Mouse (Mus musculus) embryonic facial prominence, embryonic 11.5 days (tissue): Measurements from ENCODE around the gene Mag. TPM values are rescaled to one million over a fixed set of nuclear protein-coding genes. Genes with fewer than 3 reads are reported as not detected.

Experiments
- ATAC-seq: fragments of 200-750 bp; cut with Nextera tagmentation; replicated peaks from 2 replicates; pipeline ENCODE4 v1.8.0; 2017; ENCODE audit warnings: low read depth; ENCODE audit not compliant: insufficient number of reproducible peaks, low FRiP score, low TSS enrichment
- DNase-seq: peaks from one replicate; pipeline ENCODE4 v3.0.0-alpha.2; 2015; ENCODE audit warnings: low spot score
- H3K27ac ChIP-seq: fragments of 300-500 bp; sonication (generic); replicated peaks from 2 replicates; pipeline ENCODE4 v1.5.1; 2014; ENCODE audit warnings: mild to moderate bottlenecking, low read depth, low read length, control low read depth
- H3K27me3 ChIP-seq: fragments of 300-500 bp; sonication (generic); 2 replicates; pipeline ENCODE4 v1.6.1; 2014; ENCODE audit warnings: mild to moderate bottlenecking, low read length, moderate library complexity, mixed read lengths; ENCODE audit not compliant: control insufficient read depth, insufficient read depth
- H3K36me3 ChIP-seq: fragments of 300-500 bp; sonication (generic); replicated peaks from 2 replicates; pipeline ENCODE4 v1.6.1; 2014; ENCODE audit warnings: low read depth, mild to moderate bottlenecking, low read length, moderate library complexity, mixed read lengths; ENCODE audit not compliant: control insufficient read depth, insufficient read depth
- H3K4me1 ChIP-seq: fragments of 300-500 bp; sonication (generic); 2 replicates; pipeline ENCODE4 v1.6.1; 2014; ENCODE audit warnings: low read length, mixed read lengths; ENCODE audit not compliant: control insufficient read depth, insufficient read depth
- H3K4me2 ChIP-seq: fragments of 300-500 bp; sonication (generic); 2 replicates; pipeline ENCODE4 v1.6.1; 2014; ENCODE audit warnings: low read depth, mild to moderate bottlenecking, control low read depth, low read length, moderate library complexity
- H3K4me3 ChIP-seq: fragments of 300-500 bp; sonication (generic); 2 replicates; pipeline ENCODE4 v1.5.1; 2014; ENCODE audit warnings: low read depth, low read length, control low read depth
- H3K9ac ChIP-seq: fragments of 300-500 bp; sonication (generic); replicated peaks from 2 replicates; pipeline ENCODE4 v1.6.1; 2014; ENCODE audit warnings: mild to moderate bottlenecking, control low read depth, low read length
- H3K9me3 ChIP-seq: fragments of 300-500 bp; sonication (generic); replicated peaks from 2 replicates; pipeline ENCODE4 v1.6.1; 2016; ENCODE audit warnings: mild to moderate bottlenecking, low read length, inconsistent platforms, mixed read lengths; ENCODE audit not compliant: control insufficient read depth
- WGBS: fragments of 180-500 bp; shearing (Covaris S2); extraction: QIAGEN DNeasy Blood & Tissue Kit; methylation state at CpG from one replicate; pipeline ENCODE4 v1.1.7; 2014; 5-methylcytosine and 5-hydroxymethylcytosine counted together
- polyA plus RNA-seq: library from polyadenylated mRNA; unstranded; fragments of >200 nt; fragmentation: Nextera tagmentation; extraction: Ambion mirVana; gene quantifications from 2 replicates; pipeline ENCODE4 v1.2.1, GENCODE M21; 2014

Mag gene
- polyA plus RNA-seq, 1 experiment from 2014 or later, result 0.17 TPM

GRCm38 (mm10) chr7:30956756-30957366 lies 42.2 kb upstream of the Mag start, which contains the start of gene Usf2:
Gene Usf2 (minus strand): TSS chr7:30956803.
- WGBS, result under 1% methylated on average over 22 of the region's 82 CpGs
- ATAC-seq, result 0 out of 2 replicates have a peak, but pooled peaks have one; percentile 17

GRCm38 (mm10) chr7:30956357-30956751 lies 41.7 kb upstream of the Mag start:
- WGBS, result 0% methylated on average over 19 of the region's 49 CpGs
- peaks cover 9% of the 10 kb centered on the region for H3K36me3 ChIP-seq
- peak; percentile 40 for ATAC-seq

More at GRCm38 (mm10) chr7:30956756-30957366, 42.2 kb upstream of the Mag start, which contains the start of gene Usf2:
- peak within 1 kb of the TSS; percentile 89 for H3K4me2 ChIP-seq
- H3K9ac ChIP-seq, result peak within 1 kb of the TSS; percentile 99
- peak; percentile 83 for DNase-seq
- peak within 1 kb of the TSS; percentile 97 for H3K27ac ChIP-seq
- no peaks in the 10 kb centered on the region for H3K27me3 ChIP-seq
- no peaks in the 10 kb centered on the region for H3K9me3 ChIP-seq
- H3K36me3 ChIP-seq, result peaks cover 9% of the 10 kb centered on the region
- H3K4me3 ChIP-seq, result peak within 1 kb of the TSS; percentile 97
- H3K4me1 ChIP-seq, result no peaks in the 10 kb centered on the region

GRCm38 (mm10) chr7:30955584-30956356 lies 41.1 kb upstream of the Mag start:
- peaks cover 9% of the 10 kb centered on the region for H3K36me3 ChIP-seq

More at GRCm38 (mm10) chr7:30956357-30956751, 41.7 kb upstream of the Mag start:
- Histone ChIP-seq H3K4me2 (peak overlapping the region; percentile 89), H3K9ac (peak overlapping the region; percentile 99), H3K4me1 (no peaks in the 10 kb centered on the region), H3K27me3 (no peaks in the 10 kb centered on the region), H3K27ac (peak overlapping the region; percentile 97), H3K9me3 (no peaks in the 10 kb centered on the region), H3K4me3 (peak overlapping the region; percentile 97)
- no peak for DNase-seq

GRCm38 (mm10) chr7:30954971-30955520 lies 40.4 kb upstream of the Mag start:
- no peak for DNase-seq
- 88% methylated on average over 12 of the region's 12 CpGs for WGBS
- peaks cover 9% of the 10 kb centered on the region for H3K36me3 ChIP-seq

More at GRCm38 (mm10) chr7:30955584-30956356, 41.1 kb upstream of the Mag start:
- no peaks in the 10 kb centered on the region for H3K27me3 ChIP-seq
- DNase-seq (peak; percentile 91), ATAC-seq (peak; percentile 74)
- H3K27ac ChIP-seq, result peak overlapping the region; percentile 97
- no peaks in the 10 kb centered on the region for H3K4me1 ChIP-seq
- H3K9ac ChIP-seq, result peak overlapping the region; percentile 99
- peak overlapping the region; percentile 97 for H3K4me3 ChIP-seq
- no peaks in the 10 kb centered on the region for H3K9me3 ChIP-seq
- H3K4me2 ChIP-seq, result peak overlapping the region; percentile 89
- under 1% methylated on average over 60 of the region's 64 CpGs for WGBS

GRCm38 (mm10) chr7:30954036-30954435 lies 39.4 kb upstream of the Mag start:
- H3K36me3 ChIP-seq, result peaks cover 9% of the 10 kb centered on the region
- no peak overlapping the region for H3K4me2 ChIP-seq
- DNase-seq (no peak), ATAC-seq (no peak)
- H3K9me3 ChIP-seq, result no peaks in the 10 kb centered on the region
- no peaks in the 10 kb centered on the region for H3K27me3 ChIP-seq
- no peak overlapping the region for H3K4me3 ChIP-seq
- no peak overlapping the region for H3K27ac ChIP-seq
- H3K4me1 ChIP-seq, result no peaks in the 10 kb centered on the region
- H3K9ac ChIP-seq, result no peak overlapping the region
- WGBS, result 88% methylated on average over 3 of the region's 3 CpGs

More at GRCm38 (mm10) chr7:30954971-30955520, 40.4 kb upstream of the Mag start:
- no peaks in the 10 kb centered on the region for H3K27me3 ChIP-seq
- no peak overlapping the region for H3K27ac ChIP-seq
- H3K4me2 ChIP-seq, result peak overlapping the region; percentile 89; the same call in 1 of the 2 replicates
- no peaks in the 10 kb centered on the region for H3K4me1 ChIP-seq
- peak overlapping the region; percentile 97 for H3K4me3 ChIP-seq
- ATAC-seq, result no peak
- no peak overlapping the region for H3K9ac ChIP-seq
- H3K9me3 ChIP-seq, result no peaks in the 10 kb centered on the region

- WGBS, result 87% methylated on average over 6 of the region's 6 CpGs
- Histone ChIP-seq H3K9me3 (no peaks in the 10 kb centered on the region), H3K27ac (no peak overlapping the region), H3K27me3 (no peaks in the 10 kb centered on the region), H3K4me1 (no peaks in the 10 kb centered on the region), H3K4me2 (no peak overlapping the region), H3K9ac (no peak overlapping the region), H3K36me3 (peaks cover 9% of the 10 kb centered on the region), H3K4me3 (no peak overlapping the region)
- no peak for ATAC-seq
- DNase-seq, result no peak
Measured at GRCm38 (mm10) chr7:30953459-30953858, 38.8 kb upstream of the Mag start.

GRCm38 (mm10) chr7:30952441-30953265 lies 38.0 kb upstream of the Mag start:
- H3K36me3 ChIP-seq, result peaks cover 9% of the 10 kb centered on the region
- DNase-seq (no peak), ATAC-seq (no peak)
- H3K4me2 ChIP-seq, result no peak overlapping the region
- H3K27ac ChIP-seq, result no peak overlapping the region
- no peak overlapping the region for H3K4me3 ChIP-seq
- no peaks in the 10 kb centered on the region for H3K4me1 ChIP-seq
- WGBS, result 89% methylated on average over 16 of the region's 16 CpGs
- H3K9me3 ChIP-seq, result no peaks in the 10 kb centered on the region
- no peaks in the 10 kb centered on the region for H3K27me3 ChIP-seq
- no peak overlapping the region for H3K9ac ChIP-seq
